Mouse (Mus musculus): Measurements from ENCODE around the gene RPS10-NUDT3.

RPS10-NUDT3 gene

DNA sequence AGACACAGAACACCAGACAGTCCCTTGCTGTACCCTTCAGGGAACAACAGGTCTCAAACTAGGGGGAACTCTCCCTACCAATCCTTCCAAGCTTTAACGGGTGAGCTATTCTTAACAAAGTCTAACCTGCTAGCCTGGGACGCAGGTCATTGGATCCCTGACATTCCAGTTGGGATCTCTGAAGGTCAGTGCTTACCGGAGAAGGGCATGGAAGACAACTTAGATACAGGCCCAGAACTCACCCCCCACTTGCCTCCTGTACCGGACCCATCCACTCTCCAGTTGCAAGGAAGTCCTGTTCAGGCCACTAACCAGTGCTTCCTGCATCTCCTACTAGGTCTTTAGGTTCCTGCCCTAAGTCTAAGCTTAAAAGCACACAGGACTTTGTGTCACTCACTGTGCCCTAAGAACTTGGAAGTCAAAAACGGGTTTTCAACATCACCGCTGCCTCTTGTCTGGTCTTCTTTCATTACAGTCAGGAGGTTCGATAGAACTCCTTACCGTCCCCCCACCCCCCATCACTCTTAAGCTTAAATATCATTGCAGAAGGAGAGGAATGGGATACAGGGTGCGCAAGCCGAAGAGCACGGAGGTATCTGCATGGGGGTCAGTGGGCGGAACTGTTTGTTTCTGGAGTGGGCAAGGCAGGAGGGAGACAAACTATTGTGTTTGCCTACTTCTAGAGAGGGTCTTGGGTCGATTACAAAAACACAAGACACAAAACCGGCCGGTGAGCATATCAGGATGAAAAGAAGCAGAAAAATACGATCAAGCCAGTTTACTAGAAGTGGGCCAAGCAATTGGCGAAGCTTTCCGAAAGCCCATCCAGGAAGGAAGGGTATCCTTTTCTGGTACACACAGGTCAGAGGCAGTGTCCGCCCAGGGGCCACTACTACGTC, 80.7 kb downstream of the RPS10-NUDT3 start:
- DNase-seq (ENCODE audit: low spot score in 2 of 2): no peak

DNA sequence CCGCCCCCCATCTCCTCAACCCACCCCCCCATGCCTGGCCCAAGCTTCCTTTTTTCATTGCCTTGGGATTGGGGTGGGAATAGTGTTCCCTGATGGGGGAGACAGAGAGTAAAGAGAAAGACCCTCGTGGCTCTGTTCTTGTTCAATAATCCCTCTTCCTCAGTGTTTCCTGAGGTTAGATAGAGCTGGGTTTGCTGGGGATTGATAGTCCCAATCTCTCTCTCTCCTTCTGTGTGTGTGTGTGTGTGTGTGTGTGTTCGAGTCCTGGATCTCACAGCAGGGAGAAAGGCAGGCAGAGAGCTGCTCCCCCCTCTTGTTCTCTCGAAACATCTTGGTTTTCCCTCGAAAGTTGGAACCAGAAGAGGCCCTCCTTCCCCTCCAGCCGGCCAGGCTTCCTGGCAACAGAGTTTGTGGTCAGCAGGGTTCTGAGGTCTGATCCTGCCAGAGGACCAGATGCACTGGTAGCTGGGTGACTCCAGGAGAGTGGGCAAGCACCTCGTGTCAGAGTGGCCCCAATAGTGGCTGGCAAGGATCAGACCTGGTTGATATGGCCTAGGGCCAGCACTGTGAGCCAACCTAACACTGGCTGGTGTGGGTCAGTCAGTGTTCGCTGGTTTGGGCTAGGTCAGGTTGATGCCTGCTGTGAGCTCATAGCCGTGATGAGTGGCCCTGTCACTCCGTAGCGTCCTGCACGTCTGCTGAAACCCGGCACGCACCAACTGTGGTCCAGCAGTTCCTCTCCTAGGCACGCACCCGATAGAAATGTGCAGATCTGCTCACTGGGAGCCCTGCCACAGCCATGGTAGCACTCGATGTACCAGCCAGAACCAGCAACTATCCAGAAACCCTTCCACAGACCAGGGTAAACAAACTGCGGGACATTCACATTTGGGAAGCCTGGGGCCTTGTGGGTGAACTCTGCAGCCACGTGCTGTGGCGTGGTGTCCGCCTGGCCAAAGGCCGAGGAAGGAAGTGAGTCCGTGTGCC, 82.5 kb downstream of the RPS10-NUDT3 start:
- DNase-seq (ENCODE audit: low spot score in 2 of 2): no peak

DNA sequence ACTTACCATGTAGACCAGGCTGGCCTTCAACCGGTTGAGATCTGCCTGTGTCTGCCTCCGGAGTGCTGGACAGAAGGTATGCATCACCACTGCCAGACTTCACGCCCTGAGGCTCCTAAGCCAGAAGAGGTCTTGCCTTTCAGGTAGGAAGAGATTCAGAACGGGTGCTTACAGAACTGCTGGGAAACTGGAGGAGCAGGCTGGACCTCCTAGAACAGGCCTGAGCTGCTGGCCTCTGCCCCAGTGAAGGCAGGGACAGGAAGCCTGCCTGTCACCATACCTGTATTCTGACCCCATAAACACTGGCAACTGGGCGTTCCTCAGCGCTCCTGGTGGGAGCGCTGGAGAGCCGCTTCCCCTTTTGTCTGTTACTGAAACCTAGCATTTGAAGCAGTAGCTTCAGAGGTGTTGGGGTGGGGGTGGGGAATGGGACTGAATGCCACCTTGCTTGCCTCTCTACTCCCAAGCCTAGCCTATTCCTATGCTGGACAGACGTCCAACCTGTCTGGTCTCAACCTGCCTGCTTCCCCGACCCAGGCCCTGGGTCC, 83.6 kb downstream of the RPS10-NUDT3 start:
- DNase-seq (ENCODE audit: low spot score in 2 of 2): no peak

DNA sequence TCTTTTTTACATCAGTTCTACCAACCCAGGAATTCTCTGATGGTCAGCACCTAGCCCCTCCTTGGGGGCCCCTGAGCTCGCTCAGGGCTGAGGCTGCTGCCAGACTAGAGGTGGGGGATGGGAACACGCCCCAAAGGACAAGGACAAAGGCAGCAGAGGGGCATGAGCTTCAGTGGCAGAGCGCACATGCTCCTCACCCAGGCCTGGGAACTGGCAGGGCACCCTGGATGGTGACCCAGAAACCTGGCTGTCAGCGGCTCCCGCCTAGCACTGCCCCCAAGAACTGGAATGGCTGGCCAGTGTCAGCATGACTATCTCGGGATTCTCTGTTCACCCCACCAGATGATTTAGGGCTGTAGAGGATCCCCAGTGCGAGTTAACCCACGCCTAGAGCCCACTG, 85.8 kb downstream of the RPS10-NUDT3 start:
- DNase-seq (ENCODE audit: low spot score in 2 of 2): no peak

DNA sequence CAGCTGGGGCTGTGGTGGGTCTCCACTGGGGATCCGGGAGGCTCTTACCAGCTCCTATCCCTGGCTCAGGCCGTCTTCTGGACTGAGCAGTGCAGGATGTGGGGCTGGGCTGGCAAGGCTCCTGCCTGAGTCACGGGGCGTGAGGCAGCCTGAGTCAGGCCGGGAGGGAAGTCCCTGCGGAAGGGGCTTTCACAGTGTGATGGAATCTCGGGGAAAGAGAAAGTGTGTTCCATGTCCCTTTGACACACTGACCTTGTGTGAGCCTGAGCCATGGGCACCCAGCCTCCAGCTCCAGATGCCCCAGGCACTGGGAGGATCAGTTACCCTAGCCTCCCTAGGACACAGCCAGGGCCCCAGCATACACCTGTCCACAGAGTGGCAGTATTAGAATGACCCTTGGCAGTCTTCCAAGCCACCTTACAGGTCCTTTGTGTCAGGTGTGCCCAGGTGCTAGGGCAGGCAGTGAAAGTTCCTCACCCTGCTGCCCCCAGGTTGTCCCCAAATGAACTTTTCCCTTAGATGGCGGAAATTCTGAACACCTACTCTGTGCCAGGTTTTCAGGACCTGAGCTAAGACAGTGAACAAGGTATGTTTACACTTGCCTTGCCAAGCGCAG, 87.7 kb downstream of the RPS10-NUDT3 start:
- no peak for DNase-seq (ENCODE audit: low spot score in 2 of 2)

DNA sequence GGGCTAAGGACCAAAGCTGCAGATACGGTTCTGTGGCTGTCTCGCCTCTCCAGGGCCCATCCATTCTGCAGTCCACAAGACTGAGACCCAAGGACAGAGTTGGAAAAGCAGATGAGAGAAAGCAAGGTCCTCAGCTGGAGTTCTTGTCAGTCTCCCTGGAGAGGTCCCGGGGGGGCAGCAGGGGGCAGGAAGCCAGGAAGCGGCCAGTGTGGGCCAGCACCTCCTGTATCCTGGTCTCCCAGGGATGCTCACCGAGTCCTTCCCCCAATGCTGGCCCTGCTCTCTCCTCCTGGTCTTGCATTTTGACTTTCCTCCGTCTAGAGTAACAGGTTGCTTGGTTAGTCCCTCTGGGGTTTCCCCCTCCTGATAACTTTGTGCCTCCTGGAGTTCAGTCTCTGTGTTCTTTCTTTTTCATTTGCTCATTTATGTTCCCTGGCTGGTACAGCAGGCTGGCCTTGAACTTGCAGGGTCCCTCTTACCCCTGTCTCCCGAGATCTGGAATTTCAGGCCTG, 88.4 kb downstream of the RPS10-NUDT3 start:
- DNase-seq (ENCODE audit: low spot score in 2 of 2): no peak

DNA sequence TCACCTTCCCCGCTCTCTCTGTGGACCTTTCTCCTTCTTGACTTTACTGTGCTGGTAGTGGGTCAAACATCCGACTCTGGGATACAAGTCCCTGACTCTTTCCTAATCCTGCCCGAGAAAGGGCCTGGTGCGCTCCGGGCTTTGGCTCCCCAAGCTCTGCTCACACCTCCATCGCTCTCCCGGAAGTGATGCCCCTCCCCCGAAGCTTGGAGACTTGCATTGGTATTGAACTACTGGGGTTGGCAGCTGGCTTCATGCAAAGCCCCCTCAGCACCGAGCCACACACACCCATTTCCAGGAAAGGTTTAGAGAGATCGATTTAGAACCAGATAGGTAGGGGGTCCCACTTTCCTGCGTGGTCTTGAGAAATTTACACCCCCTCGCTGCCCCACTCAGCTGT, 89.0 kb downstream of the RPS10-NUDT3 start:
- DNase-seq (ENCODE audit: low spot score in 2 of 2): no peak

DNA sequence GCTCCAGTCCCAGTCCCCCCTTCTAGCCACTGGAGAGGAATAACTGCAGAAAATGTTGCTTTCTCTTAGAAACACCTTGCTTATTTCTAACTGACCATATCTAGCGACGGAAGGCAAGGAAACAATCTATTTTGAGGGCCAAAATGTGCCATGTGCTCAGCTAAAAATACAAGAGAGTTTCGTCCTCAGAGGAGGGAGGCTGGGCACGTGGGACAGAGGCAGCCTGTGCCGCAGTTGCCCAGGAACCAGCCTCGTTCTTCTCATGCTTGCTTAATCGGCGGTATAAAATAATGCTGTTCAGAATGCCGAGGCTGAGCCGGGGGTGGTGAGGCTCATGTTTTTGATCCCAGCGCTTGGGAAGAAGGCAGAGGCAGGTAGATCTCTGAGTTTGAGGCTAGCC, 90.5 kb downstream of the RPS10-NUDT3 start:
- no peak for DNase-seq (ENCODE audit: low spot score in 2 of 2)

DNA sequence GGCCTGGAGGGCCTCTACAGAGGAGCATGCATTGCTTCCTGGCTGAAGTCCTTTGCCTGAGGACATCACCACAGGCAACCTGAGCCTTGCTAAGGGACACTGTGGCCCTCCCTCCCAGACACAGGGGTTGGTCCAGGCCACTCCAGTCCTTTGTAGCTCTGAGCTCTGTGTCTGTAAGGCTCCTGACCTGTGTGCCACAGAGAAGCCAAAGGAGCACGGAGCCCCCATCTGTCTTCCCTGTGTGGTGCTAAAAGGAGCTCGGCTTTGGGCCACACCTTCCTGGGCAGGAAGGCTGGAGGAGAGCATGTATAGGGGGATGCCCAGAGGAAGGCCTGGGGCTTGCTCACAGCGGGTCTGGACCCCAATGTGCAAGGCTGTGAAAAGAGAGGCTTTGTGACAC, 93.0 kb downstream of the RPS10-NUDT3 start:
- no peak for DNase-seq (ENCODE audit: low spot score in 2 of 2)

DNA sequence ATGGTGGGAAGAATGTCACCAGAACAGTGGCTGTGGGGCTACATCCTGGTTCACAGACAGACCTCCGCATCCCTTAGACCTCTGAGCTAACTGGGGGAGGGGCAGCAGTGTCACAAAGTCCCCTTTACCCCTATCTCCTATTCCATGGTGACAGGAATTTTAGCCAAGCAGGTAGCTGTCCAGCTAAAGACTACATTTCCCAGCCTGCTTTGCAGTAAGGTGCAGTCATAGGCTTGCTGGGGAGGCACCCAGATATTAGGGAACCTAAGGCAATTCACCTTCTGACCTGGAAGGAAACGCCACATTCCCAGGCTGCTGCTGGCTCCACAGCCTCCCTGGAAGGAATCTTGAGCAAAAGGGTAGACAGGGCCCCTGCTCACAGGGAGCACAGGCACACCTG, 93.8 kb downstream of the RPS10-NUDT3 start:
- DNase-seq (ENCODE audit: low spot score in 2 of 2): no peak

DNA sequence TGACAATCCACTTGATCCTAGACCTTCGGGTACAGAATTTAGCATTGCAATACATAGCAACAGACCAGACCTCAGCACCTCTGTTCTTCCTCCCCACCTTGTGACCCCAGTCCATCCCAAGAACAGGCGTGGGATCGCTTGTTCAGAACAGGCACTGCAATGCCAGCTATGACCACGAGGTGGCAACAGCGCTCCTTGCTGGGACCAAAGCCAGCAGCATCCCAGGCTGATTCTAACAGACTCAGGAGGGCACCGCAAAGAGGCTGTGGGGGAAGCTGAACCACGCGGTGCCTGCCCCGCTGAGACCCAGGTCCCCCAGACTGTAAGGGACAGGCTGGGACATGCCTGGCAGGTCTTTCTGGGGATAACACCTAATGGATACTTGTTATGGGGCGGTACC, 100.3 kb downstream of the RPS10-NUDT3 start:
- DNase-seq (ENCODE audit: low spot score in 2 of 2): peak; percentile 72 to 90

DNA sequence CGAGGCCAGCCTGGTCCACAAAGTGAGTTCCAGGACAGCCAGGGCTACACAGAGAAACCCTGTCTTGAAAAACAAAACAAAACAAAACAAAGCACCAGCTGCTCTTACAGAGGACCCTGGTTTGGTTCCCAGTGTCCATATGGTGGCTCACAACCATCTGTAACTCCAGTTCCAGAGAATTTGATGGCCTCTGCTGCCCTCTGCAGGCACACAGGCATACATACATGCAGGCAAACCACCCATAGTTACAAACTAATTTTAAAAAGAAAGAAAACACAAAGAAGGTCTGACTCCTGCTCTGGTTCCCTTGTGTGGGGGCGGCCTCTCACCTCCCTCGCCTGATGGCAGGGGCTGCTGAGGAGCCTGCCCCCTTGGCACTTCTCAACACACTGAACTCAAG, 101.7 kb downstream of the RPS10-NUDT3 start:
- no peak for DNase-seq (ENCODE audit: low spot score in 2 of 2)

DNA sequence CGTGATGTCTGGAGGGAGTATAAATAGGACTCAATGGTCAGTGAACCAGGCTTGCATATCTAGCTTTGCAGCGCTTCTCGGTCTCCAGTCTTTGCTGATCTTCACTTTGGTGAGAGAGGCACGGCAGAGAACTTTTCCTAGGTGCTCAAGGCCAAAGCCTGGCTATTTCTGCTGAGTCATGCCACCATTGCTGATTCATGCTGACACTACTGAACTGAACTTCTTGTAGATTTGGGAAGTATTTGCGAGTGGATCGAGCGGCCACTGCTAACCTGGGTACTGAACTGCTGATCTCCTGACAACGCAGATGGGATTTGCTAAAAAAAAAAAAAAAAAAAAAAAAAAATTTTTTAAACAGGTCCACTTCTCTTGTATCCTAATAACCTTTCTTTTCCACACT, 102.9 kb downstream of the RPS10-NUDT3 start:
- no peak for DNase-seq (ENCODE audit: low spot score in 2 of 2)

Measured in frontal cortex, postnatal 14 days (tissue).